Mouse (Mus musculus) embryonic facial prominence, embryonic 11.5 days (tissue): ENCODE results near the gene Cbwd1. TPM values are rescaled to one million over a fixed set of nuclear protein-coding genes. Genes with fewer than 3 reads are reported as not detected.
A peak's percentile ranks its signal among the peaks of the same experiment; 100 is the strongest.

Source experiments
- ATAC-seq: fragments of 200-750 bp; cut with Nextera tagmentation; replicated peaks from 2 replicates; pipeline ENCODE4 v1.8.0; 2017; ENCODE audit warnings: low read depth; ENCODE audit not compliant: insufficient number of reproducible peaks, low FRiP score, low TSS enrichment
- DNase-seq: peaks from one replicate; pipeline ENCODE4 v3.0.0-alpha.2; 2015; ENCODE audit warnings: low spot score
- H3K27ac ChIP-seq: fragments of 300-500 bp; sonication (generic); replicated peaks from 2 replicates; pipeline ENCODE4 v1.5.1; 2014; ENCODE audit warnings: mild to moderate bottlenecking, low read depth, low read length, control low read depth
- H3K27me3 ChIP-seq: fragments of 300-500 bp; sonication (generic); 2 replicates; pipeline ENCODE4 v1.6.1; 2014; ENCODE audit warnings: mild to moderate bottlenecking, low read length, moderate library complexity, mixed read lengths; ENCODE audit not compliant: control insufficient read depth, insufficient read depth
- H3K36me3 ChIP-seq: fragments of 300-500 bp; sonication (generic); replicated peaks from 2 replicates; pipeline ENCODE4 v1.6.1; 2014; ENCODE audit warnings: low read depth, mild to moderate bottlenecking, low read length, moderate library complexity, mixed read lengths; ENCODE audit not compliant: control insufficient read depth, insufficient read depth
- H3K4me1 ChIP-seq: fragments of 300-500 bp; sonication (generic); 2 replicates; pipeline ENCODE4 v1.6.1; 2014; ENCODE audit warnings: low read length, mixed read lengths; ENCODE audit not compliant: control insufficient read depth, insufficient read depth
- H3K4me2 ChIP-seq: fragments of 300-500 bp; sonication (generic); 2 replicates; pipeline ENCODE4 v1.6.1; 2014; ENCODE audit warnings: low read depth, mild to moderate bottlenecking, control low read depth, low read length, moderate library complexity
- H3K4me3 ChIP-seq: fragments of 300-500 bp; sonication (generic); 2 replicates; pipeline ENCODE4 v1.5.1; 2014; ENCODE audit warnings: low read depth, low read length, control low read depth
- H3K9ac ChIP-seq: fragments of 300-500 bp; sonication (generic); replicated peaks from 2 replicates; pipeline ENCODE4 v1.6.1; 2014; ENCODE audit warnings: mild to moderate bottlenecking, control low read depth, low read length
- H3K9me3 ChIP-seq: fragments of 300-500 bp; sonication (generic); replicated peaks from 2 replicates; pipeline ENCODE4 v1.6.1; 2016; ENCODE audit warnings: mild to moderate bottlenecking, low read length, inconsistent platforms, mixed read lengths; ENCODE audit not compliant: control insufficient read depth
- WGBS: fragments of 180-500 bp; shearing (Covaris S2); extraction: QIAGEN DNeasy Blood & Tissue Kit; methylation state at CpG from one replicate; pipeline ENCODE4 v1.1.7; 2014; 5-methylcytosine and 5-hydroxymethylcytosine counted together
- microRNA-seq: library from miRNA; unstranded; fragments of <30 nt; microRNA quantifications from one replicate; pipeline ENCODE4, GENCODE M21; 2016; ENCODE audit warnings: borderline number of aligned reads
- polyA plus RNA-seq: library from polyadenylated mRNA; unstranded; fragments of >200 nt; fragmentation: Nextera tagmentation; extraction: Ambion mirVana; gene quantifications from 2 replicates; pipeline ENCODE4 v1.2.1, GENCODE M21; 2014

The Cbwd1 gene
- polyA plus RNA-seq, 1 experiment from 2014 or later, result 22.5 TPM

DNA sequence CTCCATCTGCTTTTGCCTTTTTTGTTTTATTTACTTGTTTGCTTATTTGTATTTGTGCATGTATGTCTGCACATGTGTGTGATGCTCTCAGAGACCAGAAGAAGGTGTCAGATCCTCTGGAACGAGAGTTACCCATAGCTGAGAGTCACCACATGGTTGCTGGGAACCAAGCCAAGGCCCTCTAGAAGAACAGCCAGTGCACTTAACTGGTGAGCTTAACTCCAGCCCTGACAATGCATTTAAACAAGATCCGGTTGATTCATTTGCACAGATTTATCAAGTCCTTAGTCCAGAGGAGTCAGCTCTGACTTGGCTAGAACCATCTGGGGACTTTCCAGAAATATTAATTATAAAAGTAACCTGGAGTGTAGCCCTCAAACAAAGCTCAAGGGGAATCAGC, 87.5 kb downstream of the Cbwd1 start:
- Histone ChIP-seq H3K9me3 (no peaks in the 10 kb centered on the region), H3K4me1 (no peaks in the 10 kb centered on the region), H3K27me3 (no peaks in the 10 kb centered on the region), H3K27ac (no peak overlapping the region), H3K4me2 (no peak overlapping the region), H3K4me3 (no peak overlapping the region), H3K36me3 (no peaks in the 10 kb centered on the region), H3K9ac (no peak overlapping the region)
- 75% methylated on average over 2 of the region's 2 CpGs for WGBS
- DNase-seq (no peak), ATAC-seq (no peak)

DNA sequence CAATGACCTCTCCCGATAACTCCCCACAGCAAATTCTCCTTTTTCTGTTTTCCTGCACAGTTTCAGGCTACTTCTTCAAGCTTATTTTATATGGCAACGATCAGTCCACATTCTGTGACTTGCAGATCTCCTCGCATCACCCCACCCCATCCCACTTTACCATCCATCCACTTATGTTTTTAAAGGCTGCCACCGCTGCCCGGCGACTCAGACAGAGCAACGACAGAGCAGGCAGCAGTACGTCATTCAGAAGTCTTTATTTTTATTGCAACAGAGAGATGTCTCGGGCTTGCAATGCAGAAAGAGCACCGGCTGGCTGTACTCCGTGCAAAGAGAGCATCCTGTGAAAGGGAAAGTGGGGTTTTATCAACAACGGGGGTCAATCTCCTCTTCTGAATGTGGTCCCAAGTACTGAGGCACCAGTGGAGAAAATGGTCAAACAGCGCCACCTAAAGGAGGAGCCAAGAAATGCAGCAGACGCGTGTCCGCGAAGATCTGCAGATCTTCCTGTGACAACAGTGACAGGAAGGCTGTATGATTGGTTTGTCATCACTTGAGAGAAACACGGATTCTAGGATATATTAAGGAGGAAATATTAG, 90.3 kb downstream of the Cbwd1 start:
- WGBS, result 21% methylated on average over 18 of the region's 18 CpGs
- no peaks in the 10 kb centered on the region for H3K9me3 ChIP-seq
- no peaks in the 10 kb centered on the region for H3K36me3 ChIP-seq
- peak overlapping the region; percentile 46; the same call in 1 of the 2 replicates for H3K4me2 ChIP-seq
- no peak overlapping the region for H3K9ac ChIP-seq
- H3K27ac ChIP-seq, result no peak overlapping the region
- H3K4me1 ChIP-seq, result no peaks in the 10 kb centered on the region
- DNase-seq (peak; percentile 92), ATAC-seq (peak; percentile 70; the same call in 1 of the 2 replicates)
- H3K27me3 ChIP-seq, result no peaks in the 10 kb centered on the region
- H3K4me3 ChIP-seq, result 0 out of 2 replicates have a peak overlapping the region, but pooled peaks have one; percentile 9

Small RNA genes within 50 kb of the gene (microRNA-seq; reads per million reads assigned to microRNA genes)
- gene Mir3084-1, result not detected

Other genes with a start within 250 kb of the Cbwd1 start
- gene Pgm5, start 99.8 kb downstream of the Cbwd1 start, polyA plus RNA-seq, result 1.3 and 2.2 TPM in 2 replicates
- gene Gm10053, start 85.9 kb downstream of the Cbwd1 start, polyA plus RNA-seq, result 266 and 271 TPM in 2 replicates
- not detected in 2 replicates for gene Foxd4, start 60.4 kb downstream of the Cbwd1 start, polyA plus RNA-seq
- gene Dock8, start 37.9 kb upstream of the Cbwd1 start, polyA plus RNA-seq, result 2.1 and 5.1 TPM in 2 replicates